Mouse (Mus musculus): Measurements from ENCODE around the gene Smyd4.
"Not testable (repeated sequence)": the region's sequence is repeated elsewhere in the genome, so short reads cannot be mapped to it uniquely, and the experiment has no call there.

- not testable (repeated sequence) for TF ChIP-seq CTCF (IDR thresholded peaks at IDR 0.05; ENCODE audit: control insufficient read depth, insufficient read depth, insufficient read length); MYOD1 (IDR thresholded peaks at IDR 0.05; ENCODE audit: control insufficient read depth, insufficient read length, low read depth); MYOG (IDR thresholded peaks at IDR 0.05; ENCODE audit: control insufficient read depth, extremely low read depth, insufficient read length); FOSL1 (IDR thresholded peaks at IDR 0.05; ENCODE audit: insufficient read depth, low read length, poor library complexity, severe bottlenecking); CEBPB (IDR thresholded peaks at IDR 0.05; ENCODE audit: low read depth); USF1 (IDR thresholded peaks at IDR 0.05; ENCODE audit: low read depth)
Observed at GRCm38 (mm10) chr11:75378786-75379185, 30.6 kb downstream of the Smyd4 start.
